Mouse (Mus musculus): ENCODE results near the gene Rbm14.
"Not testable (repeated sequence)": the region's sequence is repeated elsewhere in the genome, so short reads cannot be mapped to it uniquely, and the experiment has no call there.

The Rbm14 gene

GRCm38 (mm10) chr19:4812334-4812949 lies 1.0 kb upstream of the Rbm14 start:
- DNase-seq, result peak in 1 of 2 experiments; percentile 16

DNA sequence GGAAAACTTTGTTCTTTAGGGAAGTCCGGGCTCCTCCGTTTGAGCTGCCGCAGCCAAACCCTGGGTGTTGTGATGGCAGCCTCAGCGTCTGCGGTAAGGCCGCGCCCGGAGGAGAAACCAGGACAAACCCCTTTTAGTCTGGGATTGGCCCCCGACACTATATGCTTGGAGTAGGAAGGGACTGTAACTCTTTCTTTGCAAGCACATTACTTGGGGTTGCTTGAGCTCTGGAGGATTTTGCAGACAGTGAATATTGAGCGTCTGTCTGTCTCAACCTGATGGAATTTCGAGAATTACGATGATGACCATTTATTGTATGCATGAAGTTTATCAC lies 442 bp upstream of the Rbm14 start:
- no peak for DNase-seq

- DNase-seq, result no peak
Measured at GRCm38 (mm10) chr19:4810746-4811062, 730 bp downstream of the Rbm14 start.

- DNase-seq, result no peak
Measured at GRCm38 (mm10) chr19:4810309-4810708, 1.1 kb downstream of the Rbm14 start.

DNA sequence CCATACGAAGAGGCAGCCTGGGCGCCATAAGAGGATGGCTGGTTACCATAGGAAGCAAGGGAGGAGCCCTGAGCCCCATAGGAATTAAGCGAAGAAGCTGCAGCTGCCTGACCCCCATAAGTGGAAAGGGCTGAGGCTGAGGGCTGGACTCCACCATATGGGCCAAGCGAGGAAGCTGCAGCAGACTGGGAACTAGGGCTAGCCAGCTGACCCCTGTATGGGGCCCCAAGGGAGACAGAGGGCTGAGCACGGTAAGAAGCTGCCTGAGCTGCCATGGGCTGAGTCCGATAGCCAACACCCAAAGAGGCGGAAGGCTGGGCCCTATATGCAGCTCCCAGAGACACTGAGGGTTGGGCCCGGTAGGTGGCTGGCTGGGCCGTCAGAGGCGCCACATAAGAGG lies 8.2 kb downstream of the Rbm14 start:
- DNase-seq, result no peak

DNA sequence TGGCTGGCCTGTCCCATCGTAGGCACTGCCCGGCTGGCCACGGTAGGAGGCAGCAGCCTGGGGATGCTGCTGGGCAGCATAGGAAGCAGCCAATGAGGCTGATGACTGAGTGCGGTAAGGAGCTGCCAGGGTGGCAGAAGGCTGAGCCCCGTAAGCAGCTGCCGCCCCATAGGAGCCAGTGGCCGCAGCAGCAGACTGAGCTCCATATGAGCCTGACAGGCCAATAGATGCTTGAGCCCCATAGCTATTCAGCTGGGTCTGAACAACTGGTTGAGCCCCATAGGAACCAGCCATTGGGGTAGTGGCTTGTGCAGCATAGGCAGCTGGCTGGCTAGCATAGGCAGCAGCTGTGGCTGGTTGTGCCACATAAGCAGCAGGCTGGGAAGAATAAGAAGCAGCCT lies 8.7 kb downstream of the Rbm14 start:
- no peak for DNase-seq

- no peak for DNase-seq
Measured at GRCm38 (mm10) chr19:4799083-4799482, 12.4 kb downstream of the Rbm14 start.

DNA sequence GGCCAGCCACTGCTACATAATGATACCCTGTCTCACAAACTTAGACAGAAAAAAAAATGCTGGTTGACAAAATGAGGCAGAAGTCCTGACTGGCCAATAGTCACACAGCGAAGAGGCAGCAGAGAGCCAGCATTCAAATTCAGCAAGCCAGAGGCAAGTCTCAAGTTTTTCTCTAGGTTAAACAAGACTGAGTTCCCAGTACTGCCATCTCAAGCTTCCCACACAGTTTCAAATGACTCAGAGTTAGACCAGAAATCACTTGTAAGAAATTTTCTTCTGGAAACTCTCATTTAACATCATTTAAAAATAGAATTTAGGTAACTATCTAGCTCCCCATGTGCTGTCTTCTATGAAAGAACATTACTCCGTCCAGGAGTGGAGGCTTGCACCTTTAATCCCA lies 13.6 kb downstream of the Rbm14 start:
- DNase-seq, result no peak

DNA sequence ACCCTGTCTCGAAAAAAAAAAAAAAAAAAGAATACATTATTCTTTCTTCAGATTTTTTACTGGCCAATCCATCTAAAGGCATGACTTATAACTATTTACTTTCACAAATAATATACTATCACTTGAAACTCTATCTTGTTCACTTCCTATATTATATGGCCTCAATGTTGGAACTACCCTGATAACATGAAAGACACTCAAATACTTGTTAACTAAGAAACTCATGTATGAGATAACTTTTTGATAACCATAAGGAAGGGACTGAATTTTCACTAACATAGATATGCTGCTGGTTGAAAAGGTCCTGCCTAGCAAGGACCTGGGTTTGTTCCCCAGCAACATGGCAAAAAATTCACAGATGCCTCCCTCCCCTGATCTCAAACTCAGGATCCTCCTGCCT lies 15.5 kb downstream of the Rbm14 start:
- DNase-seq, result no peak

GRCm38 (mm10) chr19:4793831-4794422 lies 17.5 kb downstream of the Rbm14 start, which contains the start of gene Rbm4:
Gene Rbm4, minus strand, starts transcription at chr19:4793901.
- DNase-seq, result peak; percentile 97 to 98

- no peak for DNase-seq
Measured at GRCm38 (mm10) chr19:4793281-4793830, 18.1 kb downstream of the Rbm14 start.

DNA sequence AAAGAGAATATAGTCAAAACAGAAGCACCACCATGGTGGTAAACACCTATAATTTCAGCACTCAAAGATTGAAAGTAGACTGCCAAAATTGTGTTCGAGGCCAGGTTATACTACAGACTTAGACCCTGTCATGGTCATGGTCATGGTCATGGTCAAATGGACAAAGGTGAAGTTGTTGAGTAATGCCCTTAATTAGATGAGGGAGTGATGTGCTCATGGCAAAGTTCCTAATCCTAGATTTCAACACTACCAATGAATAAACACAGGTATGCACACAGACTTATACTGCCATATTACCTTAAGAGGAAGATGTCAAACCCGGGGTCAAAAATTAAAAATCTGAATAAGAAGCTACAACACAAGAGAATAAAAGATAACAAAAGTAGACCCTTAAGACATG lies 25.1 kb downstream of the Rbm14 start:
- no peak for DNase-seq

DNA sequence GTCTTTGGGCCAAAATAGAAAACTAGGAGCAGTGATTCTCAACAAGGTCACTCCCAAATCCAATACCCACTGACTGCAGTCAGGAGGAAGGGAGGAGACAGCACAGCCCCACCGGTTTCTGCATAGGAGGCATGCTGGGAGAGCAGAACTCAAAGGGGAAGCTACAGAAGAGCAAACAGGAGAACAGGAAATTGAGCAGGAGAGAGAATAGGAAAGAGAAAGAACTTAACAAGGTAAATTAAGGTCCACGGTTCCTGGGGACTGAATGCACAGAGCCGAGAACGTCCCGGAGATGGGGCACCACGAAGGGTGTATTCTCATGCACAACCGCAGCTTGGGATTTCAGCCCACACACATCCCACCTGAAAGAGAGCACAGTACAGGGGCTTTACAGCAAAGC lies 26.2 kb downstream of the Rbm14 start:
- no peak for DNase-seq

GRCm38 (mm10) chr19:4782891-4783290 lies 28.5 kb downstream of the Rbm14 start:
- no peak for DNase-seq

DNA sequence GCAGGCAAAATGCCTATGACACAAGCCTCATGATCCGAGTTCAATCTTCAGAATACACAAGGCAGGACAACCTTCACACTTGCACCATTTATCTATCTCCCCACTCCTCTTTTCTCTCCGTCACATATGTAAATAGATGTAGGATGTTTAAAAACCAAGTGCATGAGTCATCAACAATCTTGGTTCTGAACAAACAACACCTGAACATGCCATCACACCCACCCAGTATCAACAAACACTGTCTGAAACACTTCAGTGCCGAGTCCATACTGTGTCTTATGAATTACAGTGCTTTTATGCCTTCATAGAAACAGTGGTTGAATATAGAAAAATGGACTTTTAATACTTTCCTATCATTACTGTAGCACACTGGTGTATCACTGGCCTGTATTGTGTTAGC lies 38.6 kb downstream of the Rbm14 start:
- no peak for DNase-seq

DNA sequence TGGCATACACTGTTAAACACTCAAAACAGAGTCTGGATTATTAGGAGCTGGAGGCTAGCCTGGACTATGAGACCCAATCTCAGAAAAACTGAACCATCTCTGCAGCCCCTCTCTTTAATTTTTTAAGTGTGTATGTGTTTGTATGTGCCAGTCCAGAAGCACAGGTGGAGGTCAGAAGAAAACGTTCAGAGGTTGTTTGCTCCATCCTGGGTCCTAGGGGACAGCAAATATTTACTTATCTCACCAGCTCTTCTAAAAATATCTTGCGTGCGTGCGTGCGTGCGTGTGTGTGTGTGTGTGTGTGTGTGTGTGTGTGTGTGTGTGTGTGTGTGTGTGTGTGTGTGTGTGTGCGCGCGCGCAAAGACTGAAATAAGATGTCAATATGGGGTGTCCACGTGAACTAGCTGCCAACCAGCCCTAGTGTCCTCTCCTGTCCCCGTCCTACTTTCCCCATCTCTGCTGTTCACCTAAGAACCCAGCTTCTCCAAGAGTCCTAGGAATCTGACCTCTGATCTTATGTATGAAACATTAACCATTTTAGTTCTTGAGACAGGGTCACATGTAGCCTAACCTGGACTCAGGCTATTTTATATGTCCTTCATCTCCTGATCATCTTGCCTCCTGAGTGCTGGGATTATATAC lies 43.8 kb downstream of the Rbm14 start:
- DNase-seq, result no peak

- no peak for DNase-seq
Measured at GRCm38 (mm10) chr19:4762876-4763275, 48.6 kb downstream of the Rbm14 start.

GRCm38 (mm10) chr19:4760544-4760943 lies 50.9 kb downstream of the Rbm14 start:
- DNase-seq, result not testable (repeated sequence)

DNA sequence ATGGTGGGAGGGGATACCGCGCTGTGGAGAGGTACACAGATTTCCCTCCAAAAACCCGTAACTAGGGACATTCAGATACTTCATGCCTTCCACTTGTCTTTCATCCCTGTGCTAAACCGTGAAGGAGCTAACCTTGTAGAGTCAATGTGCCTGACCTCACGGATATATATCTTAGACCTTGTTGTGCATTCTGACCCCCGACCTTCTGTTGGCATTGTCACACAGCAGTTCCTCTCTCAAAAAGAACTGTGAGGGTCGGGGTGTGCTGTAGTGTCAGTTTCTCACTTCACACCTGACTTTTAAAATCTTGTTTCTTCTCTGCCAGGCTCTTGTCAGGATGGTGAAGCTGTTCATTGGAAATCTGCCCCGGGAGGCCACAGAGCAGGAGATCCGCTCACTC lies 54.5 kb downstream of the Rbm14 start:
- no peak for DNase-seq

DNA sequence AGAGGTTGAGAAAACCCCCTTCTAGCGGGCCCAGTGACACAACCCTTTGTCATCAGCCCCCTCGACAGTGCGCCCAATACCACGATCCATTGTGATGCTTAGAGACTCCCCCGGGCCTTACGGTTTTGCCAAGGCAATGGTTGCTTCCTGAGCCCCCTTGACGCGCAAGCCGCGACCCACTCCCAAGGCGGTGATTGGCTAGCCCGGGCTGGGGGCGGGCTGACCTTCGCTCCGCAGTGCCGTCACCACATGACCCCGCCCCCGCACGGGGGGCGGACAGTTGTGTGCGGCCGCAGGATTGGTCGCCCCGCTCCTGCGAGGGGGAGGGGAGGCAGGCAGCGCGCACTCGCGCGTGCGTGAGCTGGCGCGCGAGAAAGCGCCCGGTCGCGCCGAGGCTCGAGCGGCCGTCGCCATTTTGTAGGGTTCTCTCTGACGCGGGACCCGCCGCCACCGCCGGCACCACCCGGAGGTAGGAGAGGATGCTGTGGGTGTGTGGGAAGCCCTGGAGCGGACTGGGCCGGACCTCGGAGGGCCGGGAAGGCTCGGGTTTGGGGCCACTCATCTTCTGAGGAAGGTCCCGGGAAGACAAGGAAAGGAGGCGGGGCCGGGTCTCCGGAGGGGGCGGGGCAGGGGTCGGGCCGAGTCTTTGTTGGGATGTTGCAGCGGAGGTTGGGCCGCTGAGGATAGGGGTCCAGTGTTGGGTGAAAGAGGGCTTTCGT lies 55.1 kb downstream of the Rbm14 start, which contains the start of gene Rbm4b:
TSS of gene Rbm4b (plus strand) at position 305 of the 719 bp plus-strand sequence.
- peak; percentile 97 to 98 for DNase-seq

DNA sequence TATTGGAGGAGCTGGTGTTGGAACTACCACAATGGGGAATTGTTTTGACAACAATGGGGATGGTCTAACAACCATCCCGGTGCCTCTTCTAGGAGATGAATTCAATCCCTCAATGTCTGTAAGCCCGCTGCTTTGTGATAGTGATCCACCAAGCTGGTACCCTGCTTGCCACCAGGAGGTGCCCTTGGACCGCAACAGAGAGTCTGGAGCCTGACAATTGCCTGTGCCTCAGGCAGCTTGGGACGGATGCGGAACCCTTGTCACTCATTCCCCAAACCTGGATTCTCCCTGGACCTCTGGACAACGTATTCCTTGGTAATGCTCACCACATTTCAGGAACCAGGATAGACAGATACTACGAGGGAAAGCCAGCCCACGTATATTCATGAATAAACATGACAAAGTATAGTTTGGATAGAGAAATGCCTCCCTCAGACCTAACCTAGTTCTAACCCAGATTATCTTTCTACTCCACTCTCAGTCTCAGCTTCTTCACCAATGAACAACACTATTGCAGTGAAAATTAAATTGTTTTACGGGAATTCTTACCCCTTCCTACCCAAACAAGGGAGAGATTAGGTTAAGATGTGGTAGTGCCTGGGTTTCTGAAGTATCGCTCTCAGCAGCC lies 55.8 kb downstream of the Rbm14 start:
- peak; percentile 88 to 92 for DNase-seq
